Mouse (Mus musculus): Measurements from ENCODE around the gene Gys1.

GRCm38 (mm10) chr7:45415636-45416035, 19.0 kb upstream of the Gys1 start:
- no peak for TF ChIP-seq CTCF (IDR thresholded peaks at IDR 0.05; ENCODE audit: insufficient read depth, low read depth, low read length)
- TF ChIP-seq POLR2A (IDR thresholded peaks at IDR 0.05; ENCODE audit: insufficient read depth, low read depth, low read length), result no peak
